Mouse (Mus musculus) kidney, postnatal 0 days (tissue): ENCODE results near the gene Slc25a33. TPM values are rescaled to one million over a fixed set of nuclear protein-coding genes. Genes with fewer than 3 reads are reported as not detected.

ENCODE experiments used
- ATAC-seq: fragments of 200-750 bp; cut with Nextera tagmentation; replicated peaks from 2 replicates; pipeline ENCODE4 v1.8.0; 2017; ENCODE audit warnings: low read depth, moderate number of reproducible peaks, moderate TSS enrichment, moderate library complexity; ENCODE audit not compliant: low FRiP score
- DNase-seq: peaks from one replicate; pipeline ENCODE4 v3.0.0-alpha.2; 2016; ENCODE audit warnings: low spot score
- H3K27ac ChIP-seq: fragments of 300-500 bp; sonication (generic); 2 replicates; pipeline ENCODE4 v1.5.1; 2014; ENCODE audit warnings: mild to moderate bottlenecking
- H3K27me3 ChIP-seq: fragments of 300-500 bp; sonication (generic); 2 replicates; pipeline ENCODE4 v1.6.1; 2014; ENCODE audit warnings: low read length, mixed read lengths; ENCODE audit not compliant: insufficient read depth
- H3K36me3 ChIP-seq: fragments of 300-500 bp; sonication (generic); 2 replicates; pipeline ENCODE4 v1.6.1; 2014; ENCODE audit warnings: low read length, mixed read lengths; ENCODE audit not compliant: insufficient read depth
- H3K4me1 ChIP-seq: fragments of 300-500 bp; sonication (generic); replicated peaks from 2 replicates; pipeline ENCODE4 v1.6.1; 2014; ENCODE audit warnings: antibody characterized with exemption, low read length, mixed read lengths; ENCODE audit not compliant: insufficient read depth
- H3K4me2 ChIP-seq: fragments of 300-500 bp; sonication (generic); 2 replicates; pipeline ENCODE4 v1.6.1; 2014; ENCODE audit warnings: mild to moderate bottlenecking, low read length, moderate library complexity, mixed read lengths
- H3K4me3 ChIP-seq: fragments of 300-500 bp; sonication (generic); replicated peaks from 2 replicates; pipeline ENCODE4 v1.5.1; 2014; ENCODE audit warnings: low read depth, low read length
- H3K9ac ChIP-seq: fragments of 300-500 bp; sonication (generic); 2 replicates; pipeline ENCODE4 v1.6.1; 2014; ENCODE audit warnings: low read depth, low read length
- H3K9me3 ChIP-seq: fragments of 300-500 bp; sonication (generic); replicated peaks from 2 replicates; pipeline ENCODE4 v1.6.1; 2016; ENCODE audit warnings: low read length, inconsistent platforms, mixed read lengths
- CTCF ChIP-seq: IDR thresholded peaks from 2 replicates; pipeline ENCODE4 v1.5.1; 2016; ENCODE audit warnings: antibody characterized with exemption, low read depth, mild to moderate bottlenecking, moderate library complexity
- WGBS: fragments of 180-500 bp; shearing (Covaris S2); extraction: QIAGEN DNeasy Blood & Tissue Kit; methylation state at CpG from one replicate; pipeline ENCODE4 v1.1.7; 2014; 5-methylcytosine and 5-hydroxymethylcytosine counted together
- polyA plus RNA-seq: library from polyadenylated mRNA; unstranded; fragments of >200 nt; fragmentation: Nextera tagmentation; extraction: Ambion mirVana; gene quantifications from 2 replicates; pipeline ENCODE4 v1.2.1, GENCODE M21; 2015

Slc25a33 gene
- polyA plus RNA-seq, 1 experiment from 2014 or later, result 15.1 TPM

- DNase-seq, result peak; percentile 87
- no peak overlapping the region for H3K9ac ChIP-seq
- 18% methylated on average over 5 of the region's 5 CpGs for WGBS
- H3K4me2 ChIP-seq, result no peak overlapping the region
- H3K27ac ChIP-seq, result no peak overlapping the region
- TF ChIP-seq CTCF, result peak; percentile 85
- no peaks in the 10 kb centered on the region for H3K27me3 ChIP-seq
- no peaks in the 10 kb centered on the region for H3K9me3 ChIP-seq
- H3K36me3 ChIP-seq, result no peaks in the 10 kb centered on the region
- H3K4me1 ChIP-seq, result no peaks in the 10 kb centered on the region
- peak; percentile 78 for ATAC-seq
- H3K4me3 ChIP-seq, result no peak overlapping the region
Observed at GRCm38 (mm10) chr4:149710510-149710909, 63.6 kb downstream of the Slc25a33 start.

- no peak for TF ChIP-seq CTCF
- H3K4me1 ChIP-seq, result peaks cover 5% of the 10 kb centered on the region; the same call in 1 of the 2 replicates
- H3K27me3 ChIP-seq, result no peaks in the 10 kb centered on the region
- no peak overlapping the region for H3K4me3 ChIP-seq
- H3K9ac ChIP-seq, result no peak overlapping the region
- H3K9me3 ChIP-seq, result no peaks in the 10 kb centered on the region
- H3K36me3 ChIP-seq, result no peaks in the 10 kb centered on the region
- ATAC-seq (no peak), DNase-seq (no peak)
- H3K4me2 ChIP-seq, result no peak overlapping the region
- no peak overlapping the region for H3K27ac ChIP-seq
- WGBS, result 87% methylated on average over 8 of the region's 8 CpGs
Observed at GRCm38 (mm10) chr4:149705941-149706340, 68.1 kb downstream of the Slc25a33 start.

- Histone ChIP-seq H3K4me2 (no peak overlapping the region), H3K9me3 (no peaks in the 10 kb centered on the region), H3K4me1 (peaks cover 5% of the 10 kb centered on the region; the same call in 1 of the 2 replicates), H3K36me3 (no peaks in the 10 kb centered on the region), H3K4me3 (no peak overlapping the region), H3K27me3 (no peaks in the 10 kb centered on the region), H3K27ac (no peak overlapping the region), H3K9ac (no peak overlapping the region)
- 41% methylated on average over 7 of the region's 7 CpGs for WGBS
- DNase-seq, result no peak
- no peak for TF ChIP-seq CTCF
- ATAC-seq, result no peak
Observed at GRCm38 (mm10) chr4:149705298-149705697, 68.8 kb downstream of the Slc25a33 start.

- H3K4me1 ChIP-seq, result peaks cover 10% of the 10 kb centered on the region
- H3K27ac ChIP-seq, result no peak within 1 kb of the TSS
- DNase-seq (no peak), ATAC-seq (no peak)
- WGBS, result 32% methylated on average over 19 of the region's 19 CpGs
- no peaks in the 10 kb centered on the region for H3K9me3 ChIP-seq
- H3K4me2 ChIP-seq, result no peak within 1 kb of the TSS
- H3K36me3 ChIP-seq, result no peaks in the 10 kb centered on the region
- no peak within 1 kb of the TSS for H3K9ac ChIP-seq
- no peak within 1 kb of the TSS for H3K4me3 ChIP-seq
- no peak for TF ChIP-seq CTCF
- no peaks in the 10 kb centered on the region for H3K27me3 ChIP-seq
Observed at GRCm38 (mm10) chr4:149702210-149702979, 71.7 kb downstream of the Slc25a33 start, which contains the start of gene Pik3cd. Gene Pik3cd, minus strand, starts transcription at chr4:149702571.

GRCm38 (mm10) chr4:149701426-149702209, 72.5 kb downstream of the Slc25a33 start:
- no peak for ATAC-seq
- Histone ChIP-seq H3K9me3 (no peaks in the 10 kb centered on the region), H3K36me3 (no peaks in the 10 kb centered on the region), H3K9ac (no peak overlapping the region), H3K27ac (no peak overlapping the region), H3K4me1 (peaks cover 10% of the 10 kb centered on the region), H3K27me3 (no peaks in the 10 kb centered on the region), H3K4me3 (no peak overlapping the region), H3K4me2 (no peak overlapping the region)
- TF ChIP-seq CTCF, result no peak
- WGBS, result 64% methylated on average over 18 of the region's 18 CpGs
- no peak for DNase-seq

- TF ChIP-seq CTCF, result no peak
- no peak for ATAC-seq
- WGBS, result 89% methylated on average over 4 of the region's 4 CpGs
- Histone ChIP-seq H3K27ac (no peak overlapping the region), H3K4me3 (no peak overlapping the region), H3K9me3 (no peaks in the 10 kb centered on the region), H3K36me3 (no peaks in the 10 kb centered on the region), H3K27me3 (no peaks in the 10 kb centered on the region), H3K4me1 (peaks cover 14% of the 10 kb centered on the region), H3K4me2 (no peak overlapping the region), H3K9ac (no peak overlapping the region)
- no peak for DNase-seq
Observed at GRCm38 (mm10) chr4:149699953-149700352, 74.1 kb downstream of the Slc25a33 start.
